Mouse (Mus musculus) liver, postnatal 0 days (tissue): Measurements from ENCODE around the gene Pip5k1c. TPM values are rescaled to one million over a fixed set of nuclear protein-coding genes. Genes with fewer than 3 reads are reported as not detected.
A peak's percentile ranks its signal among the peaks of the same experiment; 100 is the strongest.

Experiments
- ATAC-seq: fragments of 200-750 bp; cut with Nextera tagmentation; 2 replicates; pipeline ENCODE4 v1.8.0; 2017; ENCODE audit warnings: mild to moderate bottlenecking, moderate library complexity
- DNase-seq: peaks from one replicate; pipeline ENCODE4 v3.0.0-alpha.2; 2016
- H3K27ac ChIP-seq: fragments of 300-500 bp; sonication (generic); 2 replicates; pipeline ENCODE4 v1.5.1; 2014; ENCODE audit warnings: antibody characterized with exemption, moderate library complexity, mild to moderate bottlenecking, low read depth
- H3K27me3 ChIP-seq: fragments of 300-500 bp; sonication (generic); 2 replicates; pipeline ENCODE4 v1.6.1; 2014; ENCODE audit warnings: low read length, control low read depth, mixed read lengths; ENCODE audit not compliant: insufficient read depth
- H3K36me3 ChIP-seq: fragments of 300-500 bp; sonication (generic); replicated peaks from 2 replicates; pipeline ENCODE4 v1.6.1; 2014; ENCODE audit warnings: mild to moderate bottlenecking, control low read depth, low read length, moderate library complexity, mixed read lengths; ENCODE audit not compliant: insufficient read depth
- H3K4me1 ChIP-seq: fragments of 300-500 bp; sonication (generic); 2 replicates; pipeline ENCODE4 v1.6.1; 2014; ENCODE audit warnings: antibody characterized with exemption, mild to moderate bottlenecking, control low read depth; ENCODE audit not compliant: insufficient read depth
- H3K4me2 ChIP-seq: fragments of 300-500 bp; sonication (generic); 2 replicates; pipeline ENCODE4 v1.6.1; 2014; ENCODE audit warnings: low read depth, mild to moderate bottlenecking, low read length, moderate library complexity, mixed read lengths
- H3K4me3 ChIP-seq: fragments of 300-500 bp; sonication (generic); 2 replicates; pipeline ENCODE4 v1.5.1; 2014; ENCODE audit warnings: low read depth, low read length
- H3K9ac ChIP-seq: fragments of 300-500 bp; sonication (generic); replicated peaks from 2 replicates; pipeline ENCODE4 v1.6.1; 2014; ENCODE audit warnings: mild to moderate bottlenecking, moderate library complexity
- H3K9me3 ChIP-seq: fragments of 300-500 bp; sonication (generic); 2 replicates; pipeline ENCODE4 v1.6.1; 2016; ENCODE audit warnings: mild to moderate bottlenecking, control low read depth, low read length, mixed read lengths
- CTCF ChIP-seq: sonication (generic); IDR thresholded peaks from 2 replicates; pipeline ENCODE4 v1.5.1; 2016; ENCODE audit warnings: antibody characterized with exemption, low read depth
- EP300 ChIP-seq: IDR thresholded peaks from 2 replicates; pipeline ENCODE4 v1.6.1; 2016; ENCODE audit warnings: antibody characterized with exemption, low read depth, mild to moderate bottlenecking
- WGBS: fragments of 180-500 bp; shearing (Covaris S2); extraction: QIAGEN DNeasy Blood & Tissue Kit; methylation state at CpG from one replicate; pipeline ENCODE4 v1.1.7; 2014; ENCODE audit not compliant: insufficient replicate concordance; 5-methylcytosine and 5-hydroxymethylcytosine counted together
- polyA plus RNA-seq: library from polyadenylated mRNA; unstranded; fragments of >200 nt; fragmentation: Nextera tagmentation; extraction: Ambion mirVana; gene quantifications from 2 replicates; pipeline ENCODE4 v1.2.1, GENCODE M21; 2015

Pip5k1c gene
- polyA plus RNA-seq, 1 experiment from 2014 or later, result 9.7 TPM

DNA sequence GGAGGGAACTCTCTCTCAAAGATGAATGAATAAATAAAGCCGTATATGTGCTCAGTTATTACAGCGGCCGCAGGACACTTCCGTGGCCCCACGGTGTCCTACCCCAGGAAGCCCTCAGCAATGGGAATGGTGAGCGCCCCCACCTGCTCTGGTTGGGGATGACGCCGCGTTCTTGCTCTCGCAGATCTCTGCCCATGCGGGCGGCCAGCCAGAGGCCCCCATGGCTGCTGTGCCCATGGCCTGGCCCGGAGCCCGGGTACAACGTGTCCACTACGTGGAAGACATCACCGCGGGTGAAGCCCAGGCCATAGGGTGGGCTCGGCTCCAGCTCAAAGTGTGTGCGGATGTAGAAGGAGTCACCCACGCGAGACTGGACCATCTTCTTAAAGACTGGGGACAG lies 15.1 kb upstream of the Pip5k1c start:
- Histone ChIP-seq H3K27ac (no peak overlapping the region), H3K27me3 (no peaks in the 10 kb centered on the region), H3K9me3 (no peaks in the 10 kb centered on the region), H3K4me3 (no peak overlapping the region), H3K4me2 (no peak overlapping the region), H3K9ac (no peak overlapping the region), H3K36me3 (peaks cover 10% of the 10 kb centered on the region), H3K4me1 (no peaks in the 10 kb centered on the region)
- no peak for TF ChIP-seq CTCF
- no peak for TF ChIP-seq EP300
- DNase-seq (no peak), ATAC-seq (no peak)
- WGBS, result 80% methylated on average over 22 of the region's 22 CpGs

GRCm38 (mm10) chr10:81279496-81279895 lies 13.3 kb upstream of the Pip5k1c start:
- H3K27me3 ChIP-seq, result peaks cover 13% of the 10 kb centered on the region
- ATAC-seq (no peak), DNase-seq (no peak)
- H3K9me3 ChIP-seq, result no peaks in the 10 kb centered on the region
- no peak overlapping the region for H3K9ac ChIP-seq
- H3K27ac ChIP-seq, result no peak overlapping the region
- H3K36me3 ChIP-seq, result no peaks in the 10 kb centered on the region
- no peak overlapping the region for H3K4me3 ChIP-seq
- no peak overlapping the region for H3K4me2 ChIP-seq
- WGBS, result 38% methylated on average over 10 of the region's 10 CpGs
- no peaks in the 10 kb centered on the region for H3K4me1 ChIP-seq
- TF ChIP-seq CTCF, result no peak
- no peak for TF ChIP-seq EP300

DNA sequence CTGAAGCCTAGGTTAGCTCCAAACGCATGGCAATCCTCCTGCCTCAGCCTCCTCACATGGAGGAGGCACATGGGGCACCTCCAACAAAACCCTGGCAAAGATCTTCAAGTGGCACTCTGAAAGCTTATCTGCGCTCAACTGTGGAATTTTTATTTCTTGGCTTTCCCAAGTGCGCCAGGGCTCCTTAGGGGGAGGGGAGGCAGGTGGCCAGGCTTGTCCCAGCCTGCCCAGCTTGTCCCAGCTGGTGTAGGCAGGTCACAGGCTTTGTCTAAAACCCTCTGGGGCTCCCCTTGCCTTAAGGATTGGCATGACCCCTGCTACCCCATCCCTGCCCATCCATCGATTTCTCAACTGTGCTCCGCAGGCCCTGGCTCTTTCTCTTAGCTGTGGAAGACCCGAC lies 8.6 kb upstream of the Pip5k1c start:
- no peak for TF ChIP-seq EP300
- TF ChIP-seq CTCF, result no peak
- H3K9ac ChIP-seq, result no peak overlapping the region
- 70% methylated on average over 6 of the region's 6 CpGs for WGBS
- H3K36me3 ChIP-seq, result no peaks in the 10 kb centered on the region
- DNase-seq (no peak), ATAC-seq (no peak)
- H3K4me2 ChIP-seq, result no peak overlapping the region
- H3K4me1 ChIP-seq, result peaks cover 9% of the 10 kb centered on the region
- no peaks in the 10 kb centered on the region for H3K9me3 ChIP-seq
- peaks cover 17% of the 10 kb centered on the region for H3K27me3 ChIP-seq
- no peak overlapping the region for H3K4me3 ChIP-seq
- H3K27ac ChIP-seq, result no peak overlapping the region

GRCm38 (mm10) chr10:81284719-81285118 lies 8.0 kb upstream of the Pip5k1c start:
- ATAC-seq (no peak), DNase-seq (no peak)
- TF ChIP-seq CTCF (no peak), EP300 (no peak)
- Histone ChIP-seq H3K9me3 (no peaks in the 10 kb centered on the region), H3K4me3 (peak overlapping the region; percentile 41; the same call in 1 of the 2 replicates), H3K36me3 (no peaks in the 10 kb centered on the region), H3K27me3 (peaks cover 17% of the 10 kb centered on the region), H3K4me1 (peaks cover 13% of the 10 kb centered on the region), H3K4me2 (peak overlapping the region; percentile 11; the same call in 1 of the 2 replicates), H3K9ac (no peak overlapping the region), H3K27ac (no peak overlapping the region)
- 21% methylated on average over 17 of the region's 17 CpGs for WGBS

DNA sequence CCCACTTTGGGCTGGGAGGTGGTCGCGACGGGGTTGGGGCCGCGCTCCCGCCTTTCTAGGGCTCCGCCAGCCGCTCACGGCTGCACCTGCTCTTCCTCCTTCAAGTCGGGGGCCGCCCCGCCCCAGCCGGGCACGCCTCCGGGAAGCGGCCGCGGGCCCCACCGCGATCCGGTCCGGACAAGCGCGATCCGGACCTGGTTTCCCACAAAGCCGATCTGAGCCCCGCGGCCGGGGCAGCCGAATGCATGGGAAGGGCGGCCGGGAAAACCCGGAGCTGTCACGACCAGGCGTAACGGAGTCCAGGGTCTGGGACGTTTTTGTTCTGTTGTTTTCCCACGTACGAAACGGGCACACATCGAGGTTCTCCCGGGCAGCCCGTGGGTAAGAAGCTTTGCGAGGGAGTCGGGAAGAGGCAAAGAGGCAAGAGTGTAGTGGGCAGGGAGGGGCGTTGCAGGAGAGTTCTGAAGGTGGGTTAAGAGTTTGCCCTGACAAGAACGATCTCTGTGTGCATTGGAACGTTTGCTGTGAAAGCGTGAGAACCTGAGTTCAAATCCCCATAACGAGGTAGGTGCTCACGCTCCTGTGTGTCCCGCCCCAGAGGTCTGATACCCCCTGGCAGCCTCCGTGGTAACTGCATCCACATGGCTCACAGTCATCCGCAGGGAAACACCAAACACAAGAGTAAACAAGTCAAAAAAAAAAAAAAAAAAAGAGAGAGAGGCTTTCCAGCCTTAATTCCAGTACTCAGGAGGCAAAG lies 6.9 kb upstream of the Pip5k1c start:
- DNase-seq (peak; percentile 92), ATAC-seq (peak; percentile 81)
- WGBS, result 2% methylated on average over 45 of the region's 54 CpGs
- peaks cover 17% of the 10 kb centered on the region for H3K27me3 ChIP-seq
- H3K4me1 ChIP-seq, result peaks cover 19% of the 10 kb centered on the region
- no peak for TF ChIP-seq EP300
- no peak for TF ChIP-seq CTCF
- H3K27ac ChIP-seq, result no peak overlapping the region
- peak overlapping the region; percentile 63 for H3K9ac ChIP-seq
- H3K9me3 ChIP-seq, result no peaks in the 10 kb centered on the region
- no peaks in the 10 kb centered on the region for H3K36me3 ChIP-seq
- H3K4me3 ChIP-seq, result peak overlapping the region; percentile 41
- H3K4me2 ChIP-seq, result peak overlapping the region; percentile 79

GRCm38 (mm10) chr10:81286586-81286985 lies 6.2 kb upstream of the Pip5k1c start:
- Histone ChIP-seq H3K4me2 (peak overlapping the region; percentile 79), H3K27me3 (peaks cover 17% of the 10 kb centered on the region), H3K9me3 (no peaks in the 10 kb centered on the region), H3K36me3 (no peaks in the 10 kb centered on the region), H3K4me3 (no peak overlapping the region), H3K27ac (no peak overlapping the region), H3K9ac (no peak overlapping the region), H3K4me1 (peaks cover 25% of the 10 kb centered on the region)
- 33% methylated on average over 6 of the region's 6 CpGs for WGBS
- no peak for ATAC-seq
- DNase-seq, result peak; percentile 55
- TF ChIP-seq CTCF, result no peak
- no peak for TF ChIP-seq EP300
